In genomic region chr9:59487331-59487730, GRCm38 (mm10) we compare ENCODE assay signal across 8 mouse cellular contexts. TPM values are rescaled to one million over a fixed set of nuclear protein-coding genes. Genes with fewer than 3 reads are reported as not detected.
DNase-seq lines count a peak whose midpoint lies in the region; ATAC-seq and TF ChIP-seq lines count a peak whose summit lies in the region.

No protein-coding gene starts in this region.

- H3ac ChIP-seq in myocyte (ENCODE audit: control insufficient read depth, insufficient read length): peak overlapping the region; percentile 97

- no peaks in the 10 kb centered on the region for H3K9me3 ChIP-seq in hindbrain, embryonic 16.5 days (ENCODE audit: control insufficient read depth, low read length)

- peak overlapping the region; percentile 81 for H3K9ac ChIP-seq in hindbrain, embryonic 16.5 days (ENCODE audit: low read depth, low read length)

- TF ChIP-seq POLR2A in cortical plate, adult 2 months (IDR thresholded peaks at IDR 0.05; ENCODE audit: extremely low read depth, insufficient read depth, low read length): no peak
- no peak for TF ChIP-seq POLR2A in myocyte (IDR thresholded peaks at IDR 0.05; ENCODE audit: insufficient read length, low read depth)

- H3K79me2 ChIP-seq in myocyte (ENCODE audit: control insufficient read depth, insufficient read depth): peaks cover 35% of the 10 kb centered on the region

- no peaks in the 10 kb centered on the region; the same call in 1 of the 2 replicates for H3K4me1 ChIP-seq in cortical plate, adult 2 months (ENCODE audit: control insufficient read depth, insufficient read depth, low read length)
- peaks cover 20% of the 10 kb centered on the region for H3K4me1 ChIP-seq in hindbrain, embryonic 16.5 days (ENCODE audit: control insufficient read depth, insufficient read depth, low read depth, low read length)

- no peak for TF ChIP-seq CTCF in left cerebral cortex, adult 2 months (IDR thresholded peaks at IDR 0.05)
- no peak for TF ChIP-seq CTCF in cortical plate, adult 2 months (IDR thresholded peaks at IDR 0.05; ENCODE audit: extremely low read depth, insufficient read depth, low read length)

- no peaks in the 10 kb centered on the region for H3K27me3 ChIP-seq in hindbrain, embryonic 16.5 days (replicated peaks; ENCODE audit: control insufficient read depth, insufficient read depth, low read length)
- no peaks in the 10 kb centered on the region for H3K27me3 ChIP-seq in myocyte (ENCODE audit: control insufficient read depth, insufficient read depth, insufficient read length)

- H3K4me2 ChIP-seq in hindbrain, embryonic 16.5 days (ENCODE audit: low read length): peak overlapping the region; percentile 73
- peak overlapping the region; percentile 83 for H3K4me2 ChIP-seq in myocyte (ENCODE audit: low read depth)

- peak overlapping the region; percentile 90 for H3K4me3 ChIP-seq in left cerebral cortex, adult 2 months
- H3K4me3 ChIP-seq in cortical plate, adult 2 months (ENCODE audit: insufficient read depth, low read length): peak overlapping the region; percentile 73; the same call in 1 of the 2 replicates
- peak overlapping the region; percentile 94 for H3K4me3 ChIP-seq in hindbrain, embryonic 16.5 days (ENCODE audit: low read length)
- peak overlapping the region; percentile 81 for H3K4me3 ChIP-seq in myocyte

- H3K36me3 ChIP-seq in hindbrain, embryonic 16.5 days (ENCODE audit: control insufficient read depth, insufficient read depth, low read length): no peaks in the 10 kb centered on the region
- H3K36me3 ChIP-seq in myocyte (ENCODE audit: control insufficient read depth, insufficient read depth): no peaks in the 10 kb centered on the region

- intact Hi-C loops in left cerebral cortex, adult 2 months (cut with DNase I): loop anchor here (2.0 to 5.0 kb wide), 5 partner anchors 51 to 451 kb away; partner anchors contain the start of genes Bbs4, Hexa, Neo1 and Pkm

- ATAC-seq in hindbrain, embryonic 16.5 days: no peak

- H3K27ac ChIP-seq in left cerebral cortex, adult 2 months: peak overlapping the region; percentile 80
- no peak overlapping the region for H3K27ac ChIP-seq in cortical plate, adult 2 months (ENCODE audit: insufficient read depth, low read length)
- H3K27ac ChIP-seq in hindbrain, embryonic 16.5 days (ENCODE audit: low read depth, low read length): peak overlapping the region; percentile 99

- DNase-seq in left cerebral cortex, adult 2 months (ENCODE audit: extremely low spot score in 1 of 2, low spot score in 2 of 2): no peak
- no peak for DNase-seq in left cerebral cortex, adult 8-10 months (ENCODE audit: low spot score in 2 of 2)
- DNase-seq in thymus, postnatal 10 days (ENCODE audit: low spot score in 2 of 2): no peak
- DNase-seq in layer of hippocampus, postnatal 36 days: no peak
- DNase-seq in cerebellum, adult 11-12 months: no peak

TF ChIP-seq in myocyte, 11 proteins besides CTCF, POLR2A, EP300 and RAD21:
- TF ChIP-seq MYOG (IDR thresholded peaks at IDR 0.05; ENCODE audit: control insufficient read depth in 1 of 3, insufficient read depth in 1 of 3, insufficient read length in 2 of 3, low read depth in 2 of 3) (no peak), MYOD1 (IDR thresholded peaks at IDR 0.05; ENCODE audit: control insufficient read depth in 1 of 3, insufficient read length in 2 of 3, low read depth in 2 of 3) (no peak), MAX (IDR thresholded peaks at IDR 0.05; ENCODE audit: low read depth) (no peak), USF1 (IDR thresholded peaks at IDR 0.05; ENCODE audit: low read depth) (no peak), TCF3 (IDR thresholded peaks at IDR 0.05; ENCODE audit: insufficient read length, low read depth) (no peak), SRF (IDR thresholded peaks at IDR 0.05; ENCODE audit: control insufficient read depth, insufficient read length, low read depth) (no peak), E2F4 (IDR thresholded peaks at IDR 0.05; ENCODE audit: insufficient read depth) (no peak), CEBPB (IDR thresholded peaks at IDR 0.05; ENCODE audit: insufficient read depth, poor library complexity, severe bottlenecking) (no peak), POLR2AphosphoS2 (IDR thresholded peaks at IDR 0.05; ENCODE audit: insufficient read length, low read depth) (no peak), TCF12 (IDR thresholded peaks at IDR 0.05; ENCODE audit: insufficient read depth, poor library complexity, severe bottlenecking) (no peak), REST (IDR thresholded peaks at IDR 0.05; ENCODE audit: insufficient read depth, insufficient read length) (no peak)
TF ChIP-seq in myocyte: peak in this region for 0.

RNA-seq across cellular contexts. Expression of gene Arih1, which starts 0.9 kb away (rescaled TPM):
- 100 to 1,000 TPM; 118 to 130 TPM for total RNA-seq in left cerebral cortex, adult 2 months (2021)
- total RNA-seq in left cerebral cortex, adult 8-10 months (2022): 100 to 1,000 TPM; 101 to 107 (median 103) TPM
- 48.8 and 49.5 TPM in 2 replicates for polyA plus RNA-seq in cortical plate, adult 2 months (2012; rRNA removed)
- 11.0 and 15.3 TPM in 2 replicates for polyA plus RNA-seq in hindbrain, embryonic 16.5 days (2015; fragmentation: Nextera tagmentation; extraction: Ambion mirVana)
- polyA plus RNA-seq in myocyte (2012; fragmentation: generic; extraction: Trizol): 38.1 TPM
- total RNA-seq in layer of hippocampus, postnatal 36 days (2021): 100 to 1,000 TPM; 108 to 111 TPM

RNA-seq across cellular contexts. Expression of gene Hexa, which starts 52.0 kb away (rescaled TPM):
- 10 to 100 TPM; 49.3 to 53.1 TPM for total RNA-seq in left cerebral cortex, adult 2 months (2021)
- total RNA-seq in left cerebral cortex, adult 8-10 months (2022): 100 to 1,000 TPM in 1 of 4 experiments, 10 to 100 TPM in 3; 47.1 to 108 (median 62.0) TPM
- 56.1 and 59.4 TPM in 2 replicates for polyA plus RNA-seq in cortical plate, adult 2 months (2012; rRNA removed)
- 68.0 and 71.3 TPM in 2 replicates for polyA plus RNA-seq in hindbrain, embryonic 16.5 days (2015; fragmentation: Nextera tagmentation; extraction: Ambion mirVana)
- 131 TPM for polyA plus RNA-seq in myocyte (2012; fragmentation: generic; extraction: Trizol)
- total RNA-seq in layer of hippocampus, postnatal 36 days (2021): 10 to 100 TPM; 50.9 to 51.6 TPM

RNA-seq across cellular contexts. Expression of gene Tmem202, which starts 52.3 kb away (rescaled TPM):
- total RNA-seq in left cerebral cortex, adult 2 months (2021): 1 to 10 TPM; 3.7 to 4.1 TPM
- total RNA-seq in left cerebral cortex, adult 8-10 months (2022): 1 to 10 TPM; 2.5 to 4.5 (median 4.0) TPM
- 2.8 TPM in 2 replicates for polyA plus RNA-seq in cortical plate, adult 2 months (2012; rRNA removed)
- 1.1 and 1.3 TPM in 2 replicates for polyA plus RNA-seq in hindbrain, embryonic 16.5 days (2015; fragmentation: Nextera tagmentation; extraction: Ambion mirVana)
- polyA plus RNA-seq in myocyte (2012; fragmentation: generic; extraction: Trizol): 1.2 TPM
- total RNA-seq in layer of hippocampus, postnatal 36 days (2021): 1 to 10 TPM; 2.1 to 2.7 TPM
